1 mouse cellular context compared by ENCODE assay signal in the genomic region with DNA sequence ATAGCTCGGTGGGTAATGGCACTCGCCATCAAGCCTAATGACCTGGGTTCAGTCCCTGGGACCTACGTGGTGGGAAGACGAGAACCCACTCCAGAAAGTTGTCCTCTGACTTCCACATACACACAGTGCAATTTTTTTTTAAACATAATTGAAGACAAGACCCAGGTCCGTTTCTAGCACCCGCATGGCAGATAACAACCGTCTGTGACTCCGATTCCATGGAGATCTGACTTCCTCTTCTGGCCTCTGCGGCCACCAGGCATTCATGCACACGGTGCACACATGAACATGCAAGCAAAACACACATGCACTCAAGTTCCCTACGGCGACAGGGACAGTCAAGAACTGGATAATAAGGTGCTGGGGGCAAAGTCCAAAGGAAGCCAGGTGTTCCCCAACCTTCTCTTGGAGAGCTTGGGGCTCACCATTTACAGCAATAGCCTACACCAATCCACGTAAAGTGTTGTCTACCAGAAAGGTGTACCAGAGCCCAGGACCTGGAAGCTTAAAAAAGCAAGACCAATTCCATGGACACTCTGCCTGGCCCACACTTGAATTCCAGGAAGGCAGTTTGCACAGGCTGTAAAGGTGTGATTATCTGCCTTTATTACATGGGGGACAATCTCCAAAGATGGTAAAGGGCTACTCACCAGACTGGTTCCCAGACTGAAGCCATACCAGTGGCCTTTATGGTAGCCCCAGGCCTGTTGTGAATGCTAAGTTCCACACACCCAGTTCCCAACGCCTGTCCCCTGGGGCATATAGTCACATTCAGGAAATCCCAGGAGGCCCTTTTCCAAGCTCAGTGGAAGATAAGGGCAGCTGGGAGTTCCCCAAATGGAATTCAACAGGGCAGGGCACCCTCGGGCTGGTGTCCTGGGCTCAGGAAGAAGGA.
TF ChIP-seq lines count a peak whose summit lies in the region.

No protein-coding gene starts in this region.

TF ChIP-seq in MEL, 35 proteins besides CTCF, POLR2A, EP300 and RAD21 (continued from another document):
- 0 out of 2 replicates have a peak, but pooled peaks have one; percentile 29 for TF ChIP-seq SIN3A (IDR thresholded peaks at IDR 0.05; ENCODE audit: low read length)
